Mouse (Mus musculus): Measurements from ENCODE around the gene Efcab10. TPM values are rescaled to one million over a fixed set of nuclear protein-coding genes. Genes with fewer than 3 reads are reported as not detected.
A peak's percentile ranks its signal among the peaks of the same experiment; 100 is the strongest.

Efcab10 gene
- total and polyA plus RNA-seq, 2 experiments, result not detected

DNA sequence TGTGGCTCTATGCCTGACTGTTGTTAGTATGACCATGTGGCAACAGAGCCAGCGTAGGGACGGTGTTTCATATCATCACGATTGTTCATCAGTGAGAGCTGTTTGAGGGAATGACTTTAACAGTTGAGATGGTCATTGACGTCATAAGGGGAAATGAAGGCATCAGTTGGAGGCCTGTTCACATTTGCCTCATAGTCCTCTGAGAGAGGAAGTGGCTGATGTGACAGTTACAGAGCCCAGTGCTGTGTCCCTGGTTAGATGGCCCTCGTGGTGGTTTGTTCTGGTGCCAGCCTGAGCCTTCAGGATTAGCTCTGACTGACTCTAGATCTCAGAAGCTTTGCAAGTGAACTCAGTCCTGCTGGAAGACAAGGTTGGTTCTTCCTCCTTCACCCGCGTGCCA, 35.4 kb upstream of the Efcab10 start:
- no peak overlapping the region for H3K4me3 ChIP-seq (ENCODE audit: insufficient read depth, low read depth, low read length)
- TF ChIP-seq POLR2A (IDR thresholded peaks at IDR 0.05; ENCODE audit: extremely low read depth, insufficient read depth, low read length) (no peak), CTCF (IDR thresholded peaks at IDR 0.05; ENCODE audit: low read depth, low read length) (no peak)
- no peaks in the 10 kb centered on the region for H3K79me2 ChIP-seq (ENCODE audit: control insufficient read depth, insufficient read depth, low read length)
- H3K9ac ChIP-seq (ENCODE audit: low read depth, low read length), result no peak overlapping the region
- no peaks in the 10 kb centered on the region for H3K27me3 ChIP-seq (ENCODE audit: control insufficient read depth, insufficient read depth, low read length)
- no peak overlapping the region for H3K27ac ChIP-seq (replicated peaks; ENCODE audit: insufficient read depth, low read depth, low read length)
- H3K36me3 ChIP-seq (ENCODE audit: control insufficient read depth, insufficient read depth, low read length), result peaks cover 39% of the 10 kb centered on the region; the same call in 1 of the 2 replicates
- DNase-seq (ENCODE audit: extremely low read depth, low read depth, low spot score), result no peak
- no peaks in the 10 kb centered on the region for H3K4me1 ChIP-seq (ENCODE audit: control insufficient read depth, insufficient read depth, low read length)
- WGBS, result 89% methylated on average over 7 of the region's 7 CpGs

DNA sequence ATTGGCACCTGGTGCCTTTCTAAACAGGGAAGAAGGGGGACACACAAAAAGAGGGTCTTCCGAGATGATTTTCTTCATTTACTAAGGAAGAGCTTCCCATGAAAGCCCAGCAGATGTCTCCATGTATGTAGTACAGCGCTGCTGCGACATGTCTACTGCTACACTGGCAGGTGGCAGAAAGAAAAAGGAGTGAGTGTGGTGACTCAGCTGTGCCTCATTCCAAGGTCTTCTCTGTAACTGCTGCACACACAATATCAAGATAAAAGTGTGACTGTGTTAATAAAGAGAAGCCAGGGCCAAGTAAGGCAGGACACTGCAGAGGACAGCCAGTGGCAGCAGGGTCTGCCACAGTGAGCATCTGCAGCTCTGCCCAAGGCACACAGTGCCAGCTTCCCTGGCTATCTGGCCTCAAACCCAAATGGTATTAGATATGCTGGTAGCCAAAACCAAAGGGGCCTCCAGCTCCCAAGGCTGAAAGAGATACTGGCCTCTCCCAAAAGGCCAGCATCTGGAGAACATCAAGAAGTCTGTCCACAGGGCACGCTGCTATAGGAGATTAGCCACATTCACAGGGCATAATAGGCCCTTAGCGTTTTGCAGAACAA, 34.7 kb upstream of the Efcab10 start:
- no peak for DNase-seq (ENCODE audit: extremely low read depth, low read depth, low spot score)
- 94% methylated on average over 5 of the region's 5 CpGs for WGBS
- Histone ChIP-seq H3K4me1 (ENCODE audit: control insufficient read depth, insufficient read depth, low read length) (no peaks in the 10 kb centered on the region), H3K36me3 (ENCODE audit: control insufficient read depth, insufficient read depth, low read length) (peaks cover 46% of the 10 kb centered on the region; the same call in 1 of the 2 replicates), H3K9ac (ENCODE audit: low read depth, low read length) (no peak overlapping the region), H3K27ac (replicated peaks; ENCODE audit: insufficient read depth, low read depth, low read length) (no peak overlapping the region), H3K4me3 (ENCODE audit: insufficient read depth, low read depth, low read length) (no peak overlapping the region), H3K79me2 (ENCODE audit: control insufficient read depth, insufficient read depth, low read length) (no peaks in the 10 kb centered on the region), H3K27me3 (ENCODE audit: control insufficient read depth, insufficient read depth, low read length) (no peaks in the 10 kb centered on the region)
- TF ChIP-seq POLR2A (IDR thresholded peaks at IDR 0.05; ENCODE audit: extremely low read depth, insufficient read depth, low read length), result no peak
- no peak for TF ChIP-seq CTCF (IDR thresholded peaks at IDR 0.05; ENCODE audit: low read depth, low read length)

DNA sequence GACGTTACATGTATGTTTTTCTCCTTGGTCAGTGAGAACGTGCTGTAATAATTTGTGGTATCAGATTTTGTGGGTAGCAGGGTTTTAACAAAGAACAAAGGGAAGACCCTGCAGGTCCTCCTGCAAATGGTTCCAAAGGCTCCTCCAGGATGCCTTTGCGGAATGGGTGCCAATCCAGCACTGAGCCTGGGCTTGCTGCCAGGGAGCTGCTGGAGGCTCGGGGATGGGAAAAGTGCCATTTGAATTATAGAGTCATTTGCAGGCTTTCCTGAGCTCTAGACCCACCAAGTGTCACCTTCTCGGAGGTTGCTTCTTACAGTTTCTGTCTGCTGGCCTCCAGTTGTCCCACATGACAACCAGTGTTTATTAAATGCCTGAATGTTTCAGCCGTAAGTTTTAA, 33.9 kb upstream of the Efcab10 start:
- H3K36me3 ChIP-seq (ENCODE audit: control insufficient read depth, insufficient read depth, low read length), result peaks cover 42% of the 10 kb centered on the region; the same call in 1 of the 2 replicates
- no peaks in the 10 kb centered on the region for H3K4me1 ChIP-seq (ENCODE audit: control insufficient read depth, insufficient read depth, low read length)
- WGBS, result 67% methylated on average over 6 of the region's 6 CpGs
- H3K4me3 ChIP-seq (ENCODE audit: insufficient read depth, low read depth, low read length), result no peak overlapping the region
- no peaks in the 10 kb centered on the region for H3K27me3 ChIP-seq (ENCODE audit: control insufficient read depth, insufficient read depth, low read length)
- DNase-seq (ENCODE audit: extremely low read depth, low read depth, low spot score), result no peak
- H3K27ac ChIP-seq (replicated peaks; ENCODE audit: insufficient read depth, low read depth, low read length), result no peak overlapping the region
- TF ChIP-seq POLR2A (IDR thresholded peaks at IDR 0.05; ENCODE audit: extremely low read depth, insufficient read depth, low read length) (no peak), CTCF (IDR thresholded peaks at IDR 0.05; ENCODE audit: low read depth, low read length) (no peak)
- no peak overlapping the region for H3K9ac ChIP-seq (ENCODE audit: low read depth, low read length)
- H3K79me2 ChIP-seq (ENCODE audit: control insufficient read depth, insufficient read depth, low read length), result no peaks in the 10 kb centered on the region

DNA sequence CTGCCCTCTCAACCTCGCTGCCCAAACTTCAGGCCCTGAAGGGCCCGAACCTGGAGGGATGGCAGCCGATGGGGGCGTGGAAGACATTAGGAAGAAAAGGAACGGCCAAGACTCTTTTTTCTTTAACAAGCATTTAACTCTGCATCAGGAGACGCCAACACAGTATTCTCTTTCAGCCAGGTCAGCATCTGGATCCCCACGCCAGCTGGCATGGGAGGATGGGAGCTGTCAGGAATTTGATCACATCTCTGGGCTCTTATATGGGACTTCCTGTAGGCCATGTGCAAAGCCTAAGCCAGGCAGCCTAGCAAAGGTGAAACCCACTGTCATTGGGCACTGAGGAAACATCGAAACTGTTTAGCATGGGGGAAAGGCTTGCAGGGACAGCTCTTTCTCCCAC, 30.1 kb upstream of the Efcab10 start:
- Histone ChIP-seq H3K79me2 (ENCODE audit: control insufficient read depth, insufficient read depth, low read length) (no peaks in the 10 kb centered on the region), H3K4me1 (ENCODE audit: control insufficient read depth, insufficient read depth, low read length) (peaks cover 5% of the 10 kb centered on the region), H3K27me3 (ENCODE audit: control insufficient read depth, insufficient read depth, low read length) (no peaks in the 10 kb centered on the region), H3K36me3 (ENCODE audit: control insufficient read depth, insufficient read depth, low read length) (peaks cover 34% of the 10 kb centered on the region; the same call in 1 of the 2 replicates), H3K4me3 (ENCODE audit: insufficient read depth, low read depth, low read length) (no peak overlapping the region), H3K27ac (replicated peaks; ENCODE audit: insufficient read depth, low read depth, low read length) (no peak overlapping the region), H3K9ac (ENCODE audit: low read depth, low read length) (no peak overlapping the region)
- WGBS, result 97% methylated on average over 8 of the region's 8 CpGs
- no peak for DNase-seq (ENCODE audit: extremely low read depth, low read depth, low spot score)
- TF ChIP-seq CTCF (IDR thresholded peaks at IDR 0.05; ENCODE audit: low read depth, low read length) (no peak), POLR2A (IDR thresholded peaks at IDR 0.05; ENCODE audit: extremely low read depth, insufficient read depth, low read length) (no peak)

DNA sequence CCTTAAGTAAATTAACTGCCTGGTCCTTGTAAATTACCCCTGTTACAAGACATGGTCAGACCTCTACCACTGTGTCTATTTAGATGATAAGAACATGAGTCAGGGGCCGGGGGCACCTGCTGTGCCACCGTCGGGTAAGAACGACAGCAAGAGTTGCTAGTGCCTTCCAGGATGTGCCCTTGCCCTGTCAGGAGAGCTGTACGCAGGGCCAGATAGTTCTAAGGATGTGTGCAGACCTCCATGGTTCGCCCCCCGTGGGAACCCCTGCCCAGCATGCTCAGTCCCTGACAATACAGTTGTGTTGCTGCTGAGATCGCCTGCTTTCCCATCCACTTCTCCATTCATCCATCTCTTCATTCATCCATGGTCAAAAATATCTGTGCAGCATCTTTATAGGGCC, 29.5 kb upstream of the Efcab10 start:
- H3K4me3 ChIP-seq (ENCODE audit: insufficient read depth, low read depth, low read length), result no peak overlapping the region
- H3K27me3 ChIP-seq (ENCODE audit: control insufficient read depth, insufficient read depth, low read length), result no peaks in the 10 kb centered on the region
- 96% methylated on average over 8 of the region's 8 CpGs for WGBS
- H3K79me2 ChIP-seq (ENCODE audit: control insufficient read depth, insufficient read depth, low read length), result no peaks in the 10 kb centered on the region
- H3K4me1 ChIP-seq (ENCODE audit: control insufficient read depth, insufficient read depth, low read length), result peaks cover 7% of the 10 kb centered on the region
- no peak for TF ChIP-seq CTCF (IDR thresholded peaks at IDR 0.05; ENCODE audit: low read depth, low read length)
- no peak for TF ChIP-seq POLR2A (IDR thresholded peaks at IDR 0.05; ENCODE audit: extremely low read depth, insufficient read depth, low read length)
- H3K27ac ChIP-seq (replicated peaks; ENCODE audit: insufficient read depth, low read depth, low read length), result no peak overlapping the region
- no peak overlapping the region for H3K9ac ChIP-seq (ENCODE audit: low read depth, low read length)
- peaks cover 32% of the 10 kb centered on the region; the same call in 1 of the 2 replicates for H3K36me3 ChIP-seq (ENCODE audit: control insufficient read depth, insufficient read depth, low read length)
- no peak for DNase-seq (ENCODE audit: extremely low read depth, low read depth, low spot score)

DNA sequence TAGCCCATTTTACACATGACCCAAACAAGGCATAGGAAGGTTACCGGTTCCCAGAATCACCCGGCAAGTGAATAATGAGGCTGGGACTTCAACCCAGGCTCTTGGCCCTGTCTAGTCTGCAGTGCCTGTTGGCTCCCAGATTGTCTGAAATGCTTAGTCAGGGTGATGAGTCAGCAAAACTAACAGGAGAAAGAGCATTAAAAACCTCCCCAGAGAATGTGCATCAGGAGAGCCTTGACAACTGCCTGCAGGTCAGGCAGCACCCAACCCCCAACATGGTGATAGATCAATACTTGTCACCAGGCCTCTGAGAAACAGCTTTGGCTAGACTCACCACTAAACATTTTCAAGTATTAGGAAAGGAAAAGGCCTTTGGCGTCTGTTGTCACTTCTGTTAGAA, 25.1 kb upstream of the Efcab10 start:
- Histone ChIP-seq H3K36me3 (ENCODE audit: control insufficient read depth, insufficient read depth, low read length) (peaks cover 13% of the 10 kb centered on the region; the same call in 1 of the 2 replicates), H3K27ac (replicated peaks; ENCODE audit: insufficient read depth, low read depth, low read length) (no peak overlapping the region), H3K4me3 (ENCODE audit: insufficient read depth, low read depth, low read length) (no peak overlapping the region), H3K9ac (ENCODE audit: low read depth, low read length) (no peak overlapping the region), H3K79me2 (ENCODE audit: control insufficient read depth, insufficient read depth, low read length) (no peaks in the 10 kb centered on the region), H3K27me3 (ENCODE audit: control insufficient read depth, insufficient read depth, low read length) (no peaks in the 10 kb centered on the region), H3K4me1 (ENCODE audit: control insufficient read depth, insufficient read depth, low read length) (peaks cover 7% of the 10 kb centered on the region)
- peak; percentile 63 for DNase-seq (ENCODE audit: extremely low read depth, low read depth, low spot score)
- 41% methylated on average over 3 of the region's 3 CpGs for WGBS
- no peak for TF ChIP-seq POLR2A (IDR thresholded peaks at IDR 0.05; ENCODE audit: extremely low read depth, insufficient read depth, low read length)
- no peak for TF ChIP-seq CTCF (IDR thresholded peaks at IDR 0.05; ENCODE audit: low read depth, low read length)
